Mouse (Mus musculus): Measurements from ENCODE around the gene Mnx1. TPM values are rescaled to one million over a fixed set of nuclear protein-coding genes. Genes with fewer than 3 reads are reported as not detected.

Gene Mnx1
- polyA plus RNA-seq, 1 experiment from 2014 or later, result 0.78 TPM

DNA sequence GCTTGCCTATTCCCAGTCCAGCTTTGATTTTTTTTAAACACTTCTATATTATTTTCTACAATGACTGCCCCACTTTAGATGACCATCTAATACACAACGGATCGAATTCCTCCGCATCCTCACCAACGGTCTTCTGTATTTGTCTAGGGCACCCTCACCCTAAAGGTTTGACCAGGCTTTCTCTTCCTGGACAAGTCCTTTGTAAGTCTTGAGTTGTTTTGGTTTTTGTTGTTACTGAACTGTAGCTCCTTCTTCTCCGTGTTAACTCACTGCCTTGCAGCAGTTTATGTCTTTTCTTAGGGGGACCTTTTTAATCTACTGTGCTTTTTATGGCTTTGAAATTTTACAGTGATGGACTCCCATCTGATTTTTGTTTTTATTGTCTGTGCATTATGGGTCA, 8.0 kb downstream of the Mnx1 start:
- H3K9me3 ChIP-seq (ENCODE audit: control insufficient read depth), result no peaks in the 10 kb centered on the region
- H3K36me3 ChIP-seq (ENCODE audit: control insufficient read depth, insufficient read depth), result no peaks in the 10 kb centered on the region
- no peak overlapping the region for H3K4me2 ChIP-seq (replicated peaks; ENCODE audit: low read depth)
- H3K4me3 ChIP-seq (ENCODE audit: low read depth, low read length), result no peak overlapping the region
- 65% methylated on average over 5 of the region's 5 CpGs for WGBS
- no peak for TF ChIP-seq CTCF (IDR thresholded peaks at IDR 0.05; ENCODE audit: low read depth)
- H3K27me3 ChIP-seq (replicated peaks; ENCODE audit: control insufficient read depth, insufficient read depth, low read length), result peaks cover 58% of the 10 kb centered on the region
- H3K9ac ChIP-seq (ENCODE audit: low read depth, low read length), result no peak overlapping the region
- H3K4me1 ChIP-seq (replicated peaks; ENCODE audit: control insufficient read depth, insufficient read depth, low read length), result no peaks in the 10 kb centered on the region
- no peak overlapping the region for H3K27ac ChIP-seq (ENCODE audit: low read depth, low read length)
- ATAC-seq, result no peak

DNA sequence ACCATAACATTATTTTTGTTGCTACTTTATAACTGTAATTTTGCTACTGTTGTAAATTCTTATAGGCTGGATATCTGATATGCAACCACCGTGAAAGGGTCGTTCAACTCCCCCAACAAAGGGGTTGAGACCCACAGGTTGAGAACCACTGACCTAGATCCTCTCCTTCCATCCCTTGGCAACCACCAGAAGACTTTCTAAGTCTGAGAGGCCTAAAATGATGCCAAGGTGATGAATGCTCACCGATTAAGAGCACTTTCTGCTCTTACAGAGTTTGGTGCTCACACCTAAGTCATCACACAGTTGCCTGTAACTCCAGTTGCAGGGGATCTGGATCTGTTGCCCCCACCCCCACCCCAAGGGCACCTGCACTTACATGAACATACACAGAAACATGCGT, 8.8 kb downstream of the Mnx1 start:
- no peak for ATAC-seq
- H3K27me3 ChIP-seq (replicated peaks; ENCODE audit: control insufficient read depth, insufficient read depth, low read length), result peaks cover 50% of the 10 kb centered on the region

DNA sequence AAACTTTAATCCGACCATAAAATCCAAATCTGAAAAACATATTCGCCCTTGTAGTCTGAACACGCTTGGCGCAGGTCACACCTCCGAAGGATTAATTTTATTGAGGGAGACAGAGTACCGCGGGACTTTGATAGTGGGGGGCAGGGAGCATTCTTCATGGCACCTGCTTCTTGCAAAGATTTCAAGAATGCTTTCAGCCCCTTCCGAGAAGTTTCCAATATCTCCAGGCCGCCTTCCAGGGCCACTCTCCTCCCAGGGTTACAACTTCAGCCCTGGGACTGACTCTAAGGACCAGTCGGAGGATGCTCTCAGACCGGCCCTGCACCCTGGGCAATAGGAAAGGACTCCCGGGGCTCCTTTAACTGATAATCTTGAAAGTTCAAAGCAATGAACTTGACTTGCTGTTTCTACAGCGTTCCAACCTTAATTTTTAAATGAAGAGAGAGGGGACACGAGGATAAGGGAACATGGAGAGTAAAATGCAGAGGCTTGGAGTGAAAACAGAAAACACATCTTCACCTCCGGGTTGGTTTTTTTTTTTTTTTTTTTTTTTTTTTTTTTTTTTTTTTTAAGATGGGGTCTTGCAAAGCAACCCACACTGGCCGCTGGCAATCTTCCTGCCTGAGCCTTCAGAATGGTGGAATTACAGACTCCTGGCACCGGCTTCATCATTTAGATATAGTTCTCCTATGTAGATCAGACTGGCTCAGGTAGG, 9.8 kb downstream of the Mnx1 start:
- Histone ChIP-seq H3K27me3 (replicated peaks; ENCODE audit: control insufficient read depth, insufficient read depth, low read length) (peaks cover 41% of the 10 kb centered on the region), H3K27ac (ENCODE audit: low read depth, low read length) (no peak overlapping the region)
- WGBS, result 7% methylated on average over 17 of the region's 17 CpGs

More for the DNA sequence above, 8.8 kb downstream of the Mnx1 start:
- Histone ChIP-seq H3K36me3 (ENCODE audit: control insufficient read depth, insufficient read depth) (no peaks in the 10 kb centered on the region), H3K4me1 (replicated peaks; ENCODE audit: control insufficient read depth, insufficient read depth, low read length) (no peaks in the 10 kb centered on the region), H3K9me3 (ENCODE audit: control insufficient read depth) (no peaks in the 10 kb centered on the region), H3K4me3 (ENCODE audit: low read depth, low read length) (no peak overlapping the region), H3K27ac (ENCODE audit: low read depth, low read length) (no peak overlapping the region), H3K4me2 (replicated peaks; ENCODE audit: low read depth) (no peak overlapping the region), H3K9ac (ENCODE audit: low read depth, low read length) (no peak overlapping the region)
- TF ChIP-seq CTCF (IDR thresholded peaks at IDR 0.05; ENCODE audit: low read depth), result no peak
- WGBS, result 47% methylated on average over 4 of the region's 4 CpGs

DNA sequence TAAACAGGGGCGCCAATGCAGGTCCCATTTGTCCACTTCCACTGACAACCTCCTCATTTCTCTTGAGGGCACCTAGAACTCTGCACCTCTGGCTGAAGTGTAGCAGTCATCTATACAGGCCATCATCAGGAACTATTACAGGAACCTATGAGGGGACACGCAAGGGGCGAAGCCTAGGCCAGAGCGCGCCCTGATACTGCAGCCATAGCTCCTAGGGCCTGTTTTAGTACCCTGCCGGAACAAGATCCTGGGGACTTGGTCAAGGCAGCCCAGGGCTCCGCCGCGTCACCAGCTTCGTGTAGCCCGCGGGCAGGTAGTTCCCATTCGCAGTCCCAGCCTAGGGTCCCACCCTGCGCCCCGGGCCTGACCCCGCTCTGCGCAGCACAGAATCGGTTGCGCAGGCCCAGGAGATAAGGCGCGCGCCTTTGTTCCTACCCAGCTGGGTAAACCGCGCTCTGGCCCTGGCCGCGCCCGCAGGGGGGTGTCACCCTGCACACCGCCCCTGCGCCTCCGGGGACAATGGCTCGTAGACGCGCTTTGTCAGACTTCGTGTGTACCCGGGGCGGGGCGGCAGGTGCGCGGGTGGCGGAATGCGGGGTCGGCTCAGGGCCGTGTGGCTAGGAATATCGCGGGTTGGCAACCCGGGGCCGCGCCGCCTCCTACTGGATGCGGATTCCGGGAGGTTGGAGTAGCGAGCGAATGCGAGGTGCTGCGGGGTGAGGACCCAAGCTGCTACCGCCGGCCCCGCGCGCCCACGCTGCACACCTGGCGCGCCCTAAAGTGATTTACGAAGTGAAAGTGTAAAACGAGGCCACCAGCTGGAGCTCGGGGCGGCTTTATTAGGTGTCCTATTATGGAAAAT, 10.6 kb downstream of the Mnx1 start:
- H3K36me3 ChIP-seq (ENCODE audit: control insufficient read depth, insufficient read depth), result no peaks in the 10 kb centered on the region
- H3K4me1 ChIP-seq (replicated peaks; ENCODE audit: control insufficient read depth, insufficient read depth, low read length), result no peaks in the 10 kb centered on the region
- 4% methylated on average over 67 of the region's 67 CpGs for WGBS
- H3K4me3 ChIP-seq (ENCODE audit: low read depth, low read length), result peak overlapping the region; percentile 49
- peak; percentile 71 for ATAC-seq
- H3K9ac ChIP-seq (ENCODE audit: low read depth, low read length), result peak overlapping the region; percentile 46
- H3K9me3 ChIP-seq (ENCODE audit: control insufficient read depth), result no peaks in the 10 kb centered on the region
- TF ChIP-seq CTCF (IDR thresholded peaks at IDR 0.05; ENCODE audit: low read depth), result peak; percentile 28
- H3K27me3 ChIP-seq (replicated peaks; ENCODE audit: control insufficient read depth, insufficient read depth, low read length), result peaks cover 36% of the 10 kb centered on the region
- H3K4me2 ChIP-seq (replicated peaks; ENCODE audit: low read depth), result peak overlapping the region; percentile 79
- H3K27ac ChIP-seq (ENCODE audit: low read depth, low read length), result no peak overlapping the region

More for the DNA sequence above, 9.8 kb downstream of the Mnx1 start:
- H3K4me3 ChIP-seq (ENCODE audit: low read depth, low read length), result peak overlapping the region; percentile 49
- no peak for ATAC-seq
- H3K9ac ChIP-seq (ENCODE audit: low read depth, low read length), result peak overlapping the region; percentile 46
- no peaks in the 10 kb centered on the region for H3K4me1 ChIP-seq (replicated peaks; ENCODE audit: control insufficient read depth, insufficient read depth, low read length)
- TF ChIP-seq CTCF (IDR thresholded peaks at IDR 0.05; ENCODE audit: low read depth), result no peak
- H3K36me3 ChIP-seq (ENCODE audit: control insufficient read depth, insufficient read depth), result no peaks in the 10 kb centered on the region
- no peaks in the 10 kb centered on the region for H3K9me3 ChIP-seq (ENCODE audit: control insufficient read depth)
- H3K4me2 ChIP-seq (replicated peaks; ENCODE audit: low read depth), result peak overlapping the region; percentile 79

DNA sequence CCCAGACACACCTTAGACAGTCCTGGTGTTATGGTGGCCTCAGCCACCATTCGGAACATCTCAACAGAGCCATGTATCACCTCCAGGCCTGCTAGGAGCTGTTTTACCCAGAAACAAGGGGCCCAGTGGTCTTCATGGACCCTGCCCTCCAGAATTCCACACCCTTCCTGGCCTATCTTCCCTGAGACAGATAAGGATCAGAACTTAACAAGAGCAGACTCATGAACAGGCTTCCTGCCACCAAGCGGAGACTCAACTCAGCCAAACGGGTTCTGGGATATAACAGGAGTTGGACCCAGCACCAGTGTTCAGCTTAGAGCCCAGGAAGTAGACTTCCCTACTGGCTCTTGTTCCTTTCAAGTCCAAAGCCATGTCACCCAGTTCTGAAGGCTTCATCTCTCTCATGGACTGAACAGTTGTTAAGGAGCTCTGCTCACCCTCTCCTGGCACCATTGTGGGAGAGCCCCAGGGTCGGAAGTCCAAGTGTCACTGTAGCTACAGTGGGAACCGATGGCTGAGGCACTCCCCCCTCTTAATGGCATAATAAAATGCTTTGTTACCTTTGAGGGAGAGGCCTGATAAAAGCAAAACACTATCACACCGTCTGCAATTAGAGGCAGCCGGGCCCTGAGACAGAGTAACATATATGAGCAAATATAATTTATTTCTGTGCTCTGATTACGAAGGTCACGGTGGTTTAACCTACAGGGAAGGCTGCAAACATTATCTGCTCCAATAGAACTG, 15.2 kb downstream of the Mnx1 start:
- Histone ChIP-seq H3K4me2 (replicated peaks; ENCODE audit: low read depth) (no peak overlapping the region), H3K27me3 (replicated peaks; ENCODE audit: control insufficient read depth, insufficient read depth, low read length) (peaks cover 4% of the 10 kb centered on the region), H3K4me3 (ENCODE audit: low read depth, low read length) (no peak overlapping the region), H3K9ac (ENCODE audit: low read depth, low read length) (no peak overlapping the region), H3K4me1 (replicated peaks; ENCODE audit: control insufficient read depth, insufficient read depth, low read length) (no peaks in the 10 kb centered on the region; the same call in 1 of the 2 replicates), H3K27ac (ENCODE audit: low read depth, low read length) (peak overlapping the region; percentile 16; the same call in 1 of the 2 replicates), H3K9me3 (ENCODE audit: control insufficient read depth) (no peaks in the 10 kb centered on the region), H3K36me3 (ENCODE audit: control insufficient read depth, insufficient read depth) (no peaks in the 10 kb centered on the region; the same call in 1 of the 2 replicates)
- 28% methylated on average over 9 of the region's 9 CpGs for whole genome bisulfite sequencing
- peak; percentile 90 for ATAC-seq
- TF ChIP-seq CTCF (IDR thresholded peaks at IDR 0.05; ENCODE audit: low read depth), result 0 out of 2 replicates have a peak, but pooled peaks have one; percentile 14
